Mouse (Mus musculus): Measurements from ENCODE around the gene Lenep. TPM values are rescaled to one million over a fixed set of nuclear protein-coding genes. Genes with fewer than 3 reads are reported as not detected.

Gene Lenep
- total and polyA plus RNA-seq, 3 experiments, result not detected

- peaks cover under 1 to 19% of the 10 kb centered on the region in 2 experiments for H3K4me1 ChIP-seq (ENCODE audit: control insufficient read depth in 1 of 2, insufficient read depth in 2 of 2, low read length in 2 of 2)
- H3K36me3 ChIP-seq (ENCODE audit: control insufficient read depth in 1 of 2, insufficient read depth in 2 of 2, low read length in 2 of 2), result peaks cover 0 to 12% of the 10 kb centered on the region in 2 experiments; a peak in 2 of 4 replicates
- no peak overlapping the region for H3K27ac ChIP-seq (ENCODE audit: control insufficient read depth, low read depth, low read length)
- H3K27me3 ChIP-seq (ENCODE audit: control insufficient read depth in 1 of 2, insufficient read depth in 2 of 2, low read length in 2 of 2), result no peaks in the 10 kb centered on the region
- TF ChIP-seq GATA1 (IDR thresholded peaks at IDR 0.05; ENCODE audit: low read depth, low read length) (no peak), ZMIZ1 (IDR thresholded peaks at IDR 0.05; ENCODE audit: low read depth, low read length) (no peak), POLR2AphosphoS5 (IDR thresholded peaks at IDR 0.05; ENCODE audit: borderline replicate concordance, low read depth, low read length) (no peak), POLR2AphosphoS2 (IDR thresholded peaks at IDR 0.05; ENCODE audit: low read length) (no peak), ZNF384 (IDR thresholded peaks at IDR 0.05; ENCODE audit: low read depth, low read length) (no peak), BHLHE40 (IDR thresholded peaks at IDR 0.05; ENCODE audit: borderline replicate concordance, low read depth, low read length) (no peak), USF1 (IDR thresholded peaks at IDR 0.05; ENCODE audit: low read depth, low read length) (no peak), MEF2A (IDR thresholded peaks at IDR 0.05; ENCODE audit: extremely low read depth, insufficient replicate concordance, low read depth, low read length, poor library complexity, severe bottlenecking) (no peak), NRF1 (IDR thresholded peaks at IDR 0.05; ENCODE audit: insufficient read depth, low read depth, low read length, poor library complexity, severe bottlenecking) (no peak), RCOR1 (IDR thresholded peaks at IDR 0.05; ENCODE audit: low read depth, low read length) (no peak), HCFC1 (IDR thresholded peaks at IDR 0.05; ENCODE audit: low read depth, low read length) (no peak), TBP (IDR thresholded peaks at IDR 0.05; ENCODE audit: low read depth, low read length) (no peak), EP300 (IDR thresholded peaks at IDR 0.05; ENCODE audit: low read depth in 1 of 2, low read length in 2 of 2) (no peak), E2F4 (IDR thresholded peaks at IDR 0.05; ENCODE audit: borderline replicate concordance, low read depth, low read length) (no peak), MAX (IDR thresholded peaks at IDR 0.05; ENCODE audit: low read length) (no peak), MXI1 (IDR thresholded peaks at IDR 0.05; ENCODE audit: low read depth, low read length) (no peak), CTCF (IDR thresholded peaks at IDR 0.05 in 2 of 3, conservative IDR thresholded peaks at IDR 0.05 in 1 of 3; ENCODE audit: control insufficient read depth in 1 of 3, insufficient read depth in 1 of 3, low read depth in 2 of 3, low read length in 3 of 3, poor library complexity in 1 of 3, severe bottlenecking in 1 of 3) (no peak), MYB (IDR thresholded peaks at IDR 0.05; ENCODE audit: low read depth, low read length) (no peak)
- DNase-seq (ENCODE audit: low read depth, low spot score), result no peak
- H3K9ac ChIP-seq (ENCODE audit: control insufficient read depth, low read depth, low read length, poor library complexity, severe bottlenecking), result no peak overlapping the region
- no peaks in the 10 kb centered on the region for H3K9me3 ChIP-seq (replicated peaks; ENCODE audit: insufficient read depth, low read length)
- H3K4me3 ChIP-seq (ENCODE audit: control insufficient read depth in 1 of 2, insufficient read depth in 1 of 2, low read depth in 2 of 2, low read length in 2 of 2), result no peak overlapping the region
- H3K79me2 ChIP-seq (ENCODE audit: control insufficient read depth, insufficient read depth, low read length, poor library complexity), result no peaks in the 10 kb centered on the region
These were observed 18.1 kb downstream of the Lenep start for GRCm38 (mm10) chr3:89384331-89385076.

DNA sequence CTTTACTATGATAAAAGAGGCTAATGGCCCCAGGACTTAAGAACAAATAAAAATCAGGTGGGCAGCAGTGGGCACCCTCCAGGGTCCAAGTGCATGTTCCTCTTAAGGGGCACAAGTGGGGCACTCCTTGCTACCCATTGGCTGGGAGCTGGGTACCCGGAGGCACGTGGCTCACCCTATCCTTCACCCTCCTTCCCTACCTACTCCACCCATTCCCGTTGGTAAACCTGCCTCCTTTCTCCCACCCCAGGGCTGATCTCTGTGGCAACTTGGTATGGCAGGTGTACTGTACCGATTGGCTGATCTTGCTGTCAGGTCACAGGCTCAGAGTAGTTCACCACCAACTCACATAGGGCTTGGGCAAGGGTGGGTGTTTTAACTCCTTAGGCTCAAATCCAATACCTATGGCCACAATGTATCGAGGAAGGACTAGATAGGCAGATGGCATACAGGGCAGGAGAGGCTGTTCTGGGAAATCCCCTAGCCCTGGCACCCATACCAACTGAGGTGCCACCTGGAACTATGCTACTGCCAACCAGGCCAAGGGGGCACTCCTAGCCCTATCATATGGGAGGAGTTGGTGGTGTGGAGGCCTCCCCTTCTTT lies 18.8 kb downstream of the Lenep start:
- Histone ChIP-seq H3K27me3 (ENCODE audit: control insufficient read depth in 1 of 2, insufficient read depth in 2 of 2, low read length in 2 of 2) (no peaks in the 10 kb centered on the region), H3K9me3 (replicated peaks; ENCODE audit: insufficient read depth, low read length) (no peaks in the 10 kb centered on the region), H3K79me2 (ENCODE audit: control insufficient read depth, insufficient read depth, low read length, poor library complexity) (no peaks in the 10 kb centered on the region), H3K4me3 (ENCODE audit: control insufficient read depth in 1 of 2, insufficient read depth in 1 of 2, low read depth in 2 of 2, low read length in 2 of 2) (no peak overlapping the region), H3K27ac (ENCODE audit: control insufficient read depth, low read depth, low read length) (no peak overlapping the region), H3K36me3 (ENCODE audit: control insufficient read depth in 1 of 2, insufficient read depth in 2 of 2, low read length in 2 of 2) (peaks cover 0 to 7% of the 10 kb centered on the region in 2 experiments; a peak in 2 of 4 replicates), H3K4me1 (ENCODE audit: control insufficient read depth in 1 of 2, insufficient read depth in 2 of 2, low read length in 2 of 2) (peaks cover 0 to 12% of the 10 kb centered on the region in 2 experiments; a peak in 3 of 4 replicates), H3K9ac (ENCODE audit: control insufficient read depth, low read depth, low read length, poor library complexity, severe bottlenecking) (no peak overlapping the region)
- no peak for TF ChIP-seq ELF1 (IDR thresholded peaks at IDR 0.05; ENCODE audit: low read depth, low read length)
- no peak for TF ChIP-seq USF1 (IDR thresholded peaks at IDR 0.05; ENCODE audit: low read depth, low read length)
- TF ChIP-seq EP300 (IDR thresholded peaks at IDR 0.05; ENCODE audit: low read depth in 1 of 2, low read length in 2 of 2), result no peak
- no peak for TF ChIP-seq MAZ (IDR thresholded peaks at IDR 0.05; ENCODE audit: low read depth, low read length)
- no peak for TF ChIP-seq E2F4 (IDR thresholded peaks at IDR 0.05; ENCODE audit: borderline replicate concordance, low read depth, low read length)
- no peak for TF ChIP-seq USF2 (IDR thresholded peaks at IDR 0.05; ENCODE audit: borderline replicate concordance in 1 of 2, insufficient read depth in 1 of 2, low read depth in 1 of 2, low read length in 2 of 2)
- TF ChIP-seq MYC (IDR thresholded peaks at IDR 0.05; ENCODE audit: low read depth, low read length), result no peak
- no peak for TF ChIP-seq MYB (IDR thresholded peaks at IDR 0.05; ENCODE audit: low read depth, low read length)
- TF ChIP-seq ZNF384 (IDR thresholded peaks at IDR 0.05; ENCODE audit: low read depth, low read length), result no peak
- TF ChIP-seq TBP (IDR thresholded peaks at IDR 0.05; ENCODE audit: low read depth, low read length), result no peak
- no peak for TF ChIP-seq TCF12 (IDR thresholded peaks at IDR 0.05; ENCODE audit: low read depth, low read length)
- no peak for TF ChIP-seq RAD21 (IDR thresholded peaks at IDR 0.05; ENCODE audit: low read depth, low read length)
- TF ChIP-seq MXI1 (IDR thresholded peaks at IDR 0.05; ENCODE audit: low read depth, low read length), result no peak
- no peak for TF ChIP-seq CHD2 (IDR thresholded peaks at IDR 0.05; ENCODE audit: low read length)
- TF ChIP-seq POLR2AphosphoS2 (IDR thresholded peaks at IDR 0.05; ENCODE audit: low read length), result no peak
- DNase-seq (ENCODE audit: low read depth, low spot score), result no peak
